Mouse (Mus musculus): Measurements from ENCODE around the gene Bcl2l2.

The Bcl2l2 gene

GRCm38 (mm10) chr14:54936831-54937160, 53.6 kb downstream of the Bcl2l2 start:
- no peak for DNase-seq (ENCODE audit: low read depth)

DNA sequence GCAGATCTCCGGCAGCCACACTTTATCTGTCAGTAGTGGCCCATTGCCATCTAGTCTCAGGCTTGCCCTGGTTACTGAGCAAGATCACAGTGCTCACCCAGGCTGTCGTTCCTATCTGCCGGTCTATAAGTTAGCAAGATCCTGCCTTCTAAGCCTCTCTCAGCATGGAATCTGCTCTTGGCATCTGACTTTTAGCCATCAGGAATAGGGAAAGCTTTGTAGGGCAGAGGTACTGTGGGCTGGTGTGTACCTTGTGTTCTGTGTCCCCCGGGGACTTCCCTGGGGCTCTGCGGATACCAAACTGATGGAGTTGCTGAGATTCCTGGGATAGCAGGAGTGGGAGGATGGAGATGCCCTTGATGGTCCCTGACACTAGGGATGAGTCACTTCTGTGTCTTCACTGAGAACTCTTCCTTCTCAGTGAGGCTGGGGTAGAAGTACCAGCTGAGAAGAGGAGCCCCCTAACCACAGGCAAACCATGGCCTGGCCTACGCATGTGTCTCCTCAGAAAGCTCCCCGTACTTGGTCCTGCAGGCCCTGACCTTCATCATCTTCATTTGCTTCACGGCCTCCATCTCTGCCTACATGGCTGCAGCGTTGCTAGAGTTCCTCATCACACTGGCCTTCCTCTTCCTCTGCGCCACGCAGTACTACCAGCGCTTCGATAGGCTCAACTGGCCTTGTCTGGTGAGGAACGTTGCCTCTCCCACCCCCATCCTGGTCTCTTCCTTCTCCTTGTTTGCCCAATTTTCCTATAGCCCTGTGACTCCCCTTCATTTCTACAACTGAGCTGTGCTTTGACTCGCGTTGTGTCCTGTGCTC, 54.4 kb downstream of the Bcl2l2 start:
- DNase-seq (ENCODE audit: low read depth): no peak

Data from c-Kit-positive CD71-negative TER-119-negative erythroid progenitor cells, embryonic 14.5 days (primary cell).